Mouse (Mus musculus): ENCODE data around the gene Edc3. TPM values are rescaled to one million over a fixed set of nuclear protein-coding genes. Genes with fewer than 3 reads are reported as not detected.

Gene Edc3
- polyA plus RNA-seq, 1 experiment, result 12.2 TPM

DNA sequence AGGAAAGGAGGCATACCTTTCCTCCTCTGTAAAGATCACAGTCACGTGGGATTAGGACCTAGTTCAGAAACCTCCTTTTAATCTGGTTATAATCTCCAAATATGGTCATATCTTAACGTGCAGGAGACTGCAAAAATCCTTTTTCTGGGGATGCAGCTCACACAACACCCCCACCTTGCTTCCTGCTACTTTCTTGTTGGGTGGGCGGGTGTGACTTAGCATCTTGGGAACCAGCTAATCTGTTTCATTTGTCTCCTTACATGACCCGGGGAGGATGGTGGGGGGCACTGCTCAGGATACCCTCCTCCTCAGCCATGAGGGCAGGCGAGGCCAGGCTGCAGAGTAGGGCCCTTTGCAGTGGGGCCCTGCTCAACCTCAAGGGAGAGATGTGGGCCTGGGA is 66.7 kb downstream of the Edc3 start:
- peak overlapping the region; percentile 76 for H3K27ac ChIP-seq (ENCODE audit: insufficient read depth, low read length)
- no peak overlapping the region for H3K4me3 ChIP-seq (ENCODE audit: insufficient read depth, low read length)
- TF ChIP-seq POLR2A (IDR thresholded peaks at IDR 0.05; ENCODE audit: extremely low read depth, insufficient read depth, low read length) (no peak), CTCF (IDR thresholded peaks at IDR 0.05; ENCODE audit: extremely low read depth, insufficient read depth, low read length) (no peak)
- peaks cover 7% of the 10 kb centered on the region for H3K4me1 ChIP-seq (ENCODE audit: control insufficient read depth, insufficient read depth, low read length)

DNA sequence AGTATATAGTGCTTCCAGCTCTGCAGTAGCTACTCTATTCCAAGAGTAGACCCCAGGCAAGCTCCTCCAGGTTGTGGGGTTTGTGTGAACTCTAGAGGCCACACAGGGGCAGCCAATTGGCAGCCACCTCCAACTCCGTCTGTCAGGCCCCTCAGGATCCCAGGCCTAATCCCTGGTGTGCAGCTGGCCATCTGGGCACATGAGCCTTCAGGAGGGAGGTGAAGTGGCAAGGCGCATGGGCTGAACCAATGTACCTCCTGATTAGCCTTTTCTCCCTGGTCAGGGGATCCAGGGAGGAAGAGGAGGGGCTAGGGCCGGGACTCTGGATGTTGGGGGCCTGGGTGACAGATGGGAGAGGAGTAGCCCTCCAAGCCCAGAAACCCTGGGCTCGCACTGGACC is 67.4 kb downstream of the Edc3 start:
- TF ChIP-seq CTCF (IDR thresholded peaks at IDR 0.05; ENCODE audit: extremely low read depth, insufficient read depth, low read length) (no peak), POLR2A (IDR thresholded peaks at IDR 0.05; ENCODE audit: extremely low read depth, insufficient read depth, low read length) (no peak)
- Histone ChIP-seq H3K27ac (ENCODE audit: insufficient read depth, low read length) (peak overlapping the region; percentile 76; the same call in 1 of the 2 replicates), H3K4me1 (ENCODE audit: control insufficient read depth, insufficient read depth, low read length) (peaks cover 7% of the 10 kb centered on the region), H3K4me3 (ENCODE audit: insufficient read depth, low read length) (no peak overlapping the region)

DNA sequence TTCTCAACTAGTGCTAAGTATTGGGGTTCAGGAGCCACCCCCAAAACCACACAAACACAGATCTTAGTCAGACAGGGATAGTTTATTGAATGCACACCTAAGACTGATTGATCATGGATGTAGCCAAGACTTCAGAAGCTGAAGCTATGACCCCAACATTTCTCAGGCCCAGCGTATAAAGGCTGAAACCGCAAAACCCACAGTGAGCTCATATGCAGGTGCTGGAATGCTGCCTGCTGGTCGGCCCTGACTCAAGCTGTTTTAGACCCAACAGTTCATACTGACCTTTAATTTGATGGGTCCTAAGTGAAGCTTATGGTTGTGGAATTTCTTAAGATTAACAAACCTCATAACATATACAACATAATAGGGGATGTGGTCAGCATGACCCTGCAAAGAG is 74.3 kb downstream of the Edc3 start:
- no peaks in the 10 kb centered on the region for H3K4me1 ChIP-seq (ENCODE audit: control insufficient read depth, insufficient read depth, low read length)
- TF ChIP-seq CTCF (IDR thresholded peaks at IDR 0.05; ENCODE audit: extremely low read depth, insufficient read depth, low read length) (no peak), POLR2A (IDR thresholded peaks at IDR 0.05; ENCODE audit: extremely low read depth, insufficient read depth, low read length) (no peak)
- no peak overlapping the region for H3K27ac ChIP-seq (ENCODE audit: insufficient read depth, low read length)
- H3K4me3 ChIP-seq (ENCODE audit: insufficient read depth, low read length), result no peak overlapping the region

DNA sequence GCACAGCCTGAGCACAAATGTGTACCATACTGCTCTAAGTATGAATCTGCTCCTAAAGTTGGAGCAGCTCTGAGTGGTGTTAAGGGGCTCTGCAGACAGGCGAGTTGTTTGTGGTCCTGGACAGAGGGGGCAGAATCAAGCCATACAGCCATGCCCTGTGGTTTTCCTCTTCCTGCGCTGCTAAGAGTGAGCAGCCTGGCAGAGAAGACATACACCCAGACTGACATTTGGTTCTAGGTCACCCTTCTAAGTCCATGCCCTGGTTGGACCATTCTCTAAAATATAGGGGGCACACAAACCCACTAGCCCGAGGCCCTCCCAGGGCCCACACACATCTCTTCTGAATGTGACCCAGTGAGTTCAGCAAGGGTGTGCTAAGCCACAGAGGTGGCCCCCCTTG is 81.4 kb downstream of the Edc3 start:
- no peak overlapping the region for H3K27ac ChIP-seq (ENCODE audit: insufficient read depth, low read length)
- no peak overlapping the region for H3K4me3 ChIP-seq (ENCODE audit: insufficient read depth, low read length)
- no peaks in the 10 kb centered on the region for H3K4me1 ChIP-seq (ENCODE audit: control insufficient read depth, insufficient read depth, low read length)
- TF ChIP-seq POLR2A (IDR thresholded peaks at IDR 0.05; ENCODE audit: extremely low read depth, insufficient read depth, low read length), result no peak
- TF ChIP-seq CTCF (IDR thresholded peaks at IDR 0.05; ENCODE audit: extremely low read depth, insufficient read depth, low read length), result no peak

DNA sequence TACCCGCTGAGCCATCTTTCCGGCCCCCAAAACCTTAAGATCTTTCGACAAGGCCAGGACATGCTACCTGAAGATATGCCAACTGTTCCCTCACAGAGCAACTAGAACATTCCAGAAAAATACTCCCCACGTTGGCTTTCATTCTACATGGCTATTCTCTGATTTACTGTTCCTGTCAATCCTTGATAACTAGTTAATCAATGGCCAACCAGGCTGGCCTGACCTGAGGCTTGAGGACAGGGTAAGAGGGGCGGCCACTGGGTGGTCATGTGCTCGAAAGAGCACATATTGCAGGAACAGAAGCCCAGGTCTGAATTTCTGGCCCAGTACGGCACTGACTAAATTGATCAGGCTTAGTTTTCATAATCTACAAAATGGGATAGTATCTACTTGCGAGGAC is 89.1 kb downstream of the Edc3 start:
- Histone ChIP-seq H3K4me3 (ENCODE audit: insufficient read depth, low read length) (no peak overlapping the region), H3K4me1 (ENCODE audit: control insufficient read depth, insufficient read depth, low read length) (no peaks in the 10 kb centered on the region), H3K27ac (ENCODE audit: insufficient read depth, low read length) (no peak overlapping the region)
- TF ChIP-seq POLR2A (IDR thresholded peaks at IDR 0.05; ENCODE audit: extremely low read depth, insufficient read depth, low read length), result no peak

DNA sequence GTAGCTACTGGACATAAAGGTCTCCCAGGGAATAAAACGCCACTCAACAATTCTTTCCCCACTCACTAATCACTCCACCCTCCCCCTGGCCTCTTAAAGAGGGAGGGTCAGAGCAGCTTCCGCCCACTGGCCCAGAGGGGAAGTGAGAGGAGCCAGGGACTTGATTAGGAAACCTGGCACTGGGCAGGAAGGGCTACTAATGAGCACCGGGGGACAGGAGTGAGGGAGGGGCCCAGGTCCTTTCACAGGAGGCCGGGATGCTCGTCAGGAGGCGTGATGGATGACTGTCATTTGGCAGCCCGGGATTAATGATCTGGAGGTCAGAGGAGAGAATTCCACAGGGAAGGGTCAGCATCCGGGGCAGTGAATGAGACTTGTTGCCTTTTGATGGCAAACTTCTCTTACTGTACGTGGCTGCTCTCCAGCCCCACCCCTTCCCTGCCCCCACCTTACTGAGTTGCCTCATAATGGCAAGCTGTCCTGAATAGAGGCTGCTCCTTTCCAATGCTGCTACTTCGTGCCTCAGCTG is 90.4 kb downstream of the Edc3 start:
- no peak overlapping the region for H3K4me3 ChIP-seq (ENCODE audit: insufficient read depth, low read length)
- TF ChIP-seq POLR2A (IDR thresholded peaks at IDR 0.05; ENCODE audit: extremely low read depth, insufficient read depth, low read length) (no peak), CTCF (IDR thresholded peaks at IDR 0.05; ENCODE audit: extremely low read depth, insufficient read depth, low read length) (no peak)
- H3K4me1 ChIP-seq (ENCODE audit: control insufficient read depth, insufficient read depth, low read length), result no peaks in the 10 kb centered on the region; the same call in 1 of the 2 replicates
- H3K27ac ChIP-seq (ENCODE audit: insufficient read depth, low read length), result no peak overlapping the region

DNA sequence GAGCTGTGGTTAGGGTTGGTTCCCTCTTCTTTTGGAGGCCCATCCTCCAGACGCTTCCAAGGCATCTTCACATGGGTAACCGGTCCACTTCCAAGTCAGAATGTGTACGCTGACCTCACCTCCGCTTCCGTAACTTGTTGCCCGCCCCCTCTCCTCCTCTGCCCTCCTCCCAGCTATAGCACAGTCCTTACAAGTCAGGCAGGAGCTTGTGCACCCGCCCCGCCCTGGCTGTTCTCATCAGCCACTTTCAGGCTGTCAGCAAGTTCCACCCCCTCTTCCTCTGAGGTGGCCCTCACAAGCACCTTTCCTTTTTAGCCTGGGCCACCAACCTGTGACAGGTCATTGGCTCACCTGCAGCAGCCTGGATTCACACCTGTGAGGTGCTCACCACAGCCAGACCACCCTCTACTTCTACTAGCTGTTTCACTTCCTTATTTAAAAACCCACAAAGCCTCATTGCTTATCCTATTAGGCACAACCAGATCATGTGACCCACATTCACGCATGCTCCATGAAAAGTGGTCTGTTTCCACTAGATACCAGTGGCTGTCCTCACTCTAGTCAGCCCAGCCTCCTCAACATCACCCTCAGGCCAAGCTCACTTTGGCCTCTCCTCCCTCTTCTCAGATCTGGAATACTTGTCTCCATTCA is 92.1 kb downstream of the Edc3 start:
- no peak overlapping the region for H3K27ac ChIP-seq (ENCODE audit: insufficient read depth, low read length)
- H3K4me3 ChIP-seq (ENCODE audit: insufficient read depth, low read length), result no peak overlapping the region
- H3K4me1 ChIP-seq (ENCODE audit: control insufficient read depth, insufficient read depth, low read length), result no peaks in the 10 kb centered on the region; the same call in 1 of the 2 replicates
- no peak for TF ChIP-seq POLR2A (IDR thresholded peaks at IDR 0.05; ENCODE audit: extremely low read depth, insufficient read depth, low read length)
- no peak for TF ChIP-seq CTCF (IDR thresholded peaks at IDR 0.05; ENCODE audit: extremely low read depth, insufficient read depth, low read length)

Other genes starting within 250 kb of the Edc3 start
- 376 and 379 TPM in 2 replicates for gene Scamp5, start 240.5 kb upstream of the Edc3 start, polyA plus RNA-seq (2012; rRNA removed)
- gene Rpp25, start 204.5 kb upstream of the Edc3 start, polyA plus RNA-seq (2012; rRNA removed), result 15.1 and 16.0 TPM in 2 replicates
- gene Cox5a, start 187.3 kb upstream of the Edc3 start, polyA plus RNA-seq (2012; rRNA removed), result 384 and 401 TPM in 2 replicates
- 9.5 and 10.9 TPM in 2 replicates for gene Fam219b, start 171.0 kb upstream of the Edc3 start, polyA plus RNA-seq (2012; rRNA removed)
- 101 and 102 TPM in 2 replicates for gene Mpi, start 155.8 kb upstream of the Edc3 start, polyA plus RNA-seq (2012; rRNA removed)
- gene Scamp2, start 147.6 kb upstream of the Edc3 start, polyA plus RNA-seq (2012; rRNA removed), result 41.7 and 45.2 TPM in 2 replicates
- gene Ulk3, start 119.1 kb upstream of the Edc3 start, polyA plus RNA-seq (2012; rRNA removed), result 54.5 and 59.9 TPM in 2 replicates
- 44.6 and 48.1 TPM in 2 replicates for gene Cplx3, start 102.3 kb upstream of the Edc3 start, polyA plus RNA-seq (2012; rRNA removed)
- not detected in 2 replicates for gene Lman1l, start 87.8 kb upstream of the Edc3 start, polyA plus RNA-seq (2012; rRNA removed)
- 34.2 and 35.7 TPM in 2 replicates for gene Csk, start 54.9 kb upstream of the Edc3 start, polyA plus RNA-seq (2012; rRNA removed)
- gene Cyp1a2, start 24.8 kb upstream of the Edc3 start, polyA plus RNA-seq (2012; rRNA removed), result not detected in 2 replicates
- gene Cyp1a1, start 20.6 kb upstream of the Edc3 start, polyA plus RNA-seq (2012; rRNA removed), result 0.08 and 0.13 TPM in 2 replicates
- gene Clk3, start 57.3 kb downstream of the Edc3 start, polyA plus RNA-seq (2012; rRNA removed), result 160 and 166 TPM in 2 replicates
- 7.7 and 8.5 TPM in 2 replicates for gene Arid3b, start 128.3 kb downstream of the Edc3 start, polyA plus RNA-seq (2012; rRNA removed)
- 144 and 145 TPM in 2 replicates for gene Ubl7, start 202.4 kb downstream of the Edc3 start, polyA plus RNA-seq (2012; rRNA removed)
- gene Sema7a, start 231.6 kb downstream of the Edc3 start, polyA plus RNA-seq (2012; rRNA removed), result 147 and 154 TPM in 2 replicates